In the genomic region with DNA sequence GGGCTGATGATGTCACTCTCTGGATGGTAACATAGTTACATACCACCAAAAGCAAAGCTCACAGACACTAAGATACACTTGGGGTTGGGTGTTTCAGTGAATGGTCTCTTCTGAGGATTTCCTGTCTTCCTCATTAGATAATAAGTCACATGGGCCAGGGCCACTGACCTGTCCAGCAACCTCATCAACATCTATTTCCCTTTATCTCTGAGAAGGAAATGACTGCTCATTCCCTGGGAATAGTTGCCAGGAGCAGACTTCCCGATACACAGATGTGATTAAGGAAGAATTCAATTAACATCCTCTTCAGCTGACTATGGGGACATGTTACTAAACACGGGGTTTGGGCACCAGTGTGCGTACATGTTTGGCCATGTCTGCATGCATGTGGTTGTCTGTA, we compare ENCODE assay signal across 17 mouse cellular contexts.
DNase-seq lines count a peak whose midpoint lies in the region; ATAC-seq and TF ChIP-seq lines count a peak whose summit lies in the region.
"Had no signal": no experiment of that assay in that cellular context is flagged by ENCODE, and none has a peak within 500 bp of the region (broad histone marks: within the 10 kb centered on the region; RNA-seq: fewer than 3 reads in every experiment).

No protein-coding gene starts in this region.

- no peaks in the 10 kb centered on the region for H3K36me3 ChIP-seq in forebrain, embryonic 13.5 days (ENCODE audit: poor library complexity, severe bottlenecking)
- no peaks in the 10 kb centered on the region for H3K36me3 ChIP-seq in forebrain, embryonic 11.5 days (ENCODE audit: control insufficient read depth, insufficient read depth, low read length)
- no peaks in the 10 kb centered on the region for H3K36me3 ChIP-seq in liver, postnatal 0 days (replicated peaks; ENCODE audit: insufficient read depth, low read length)
- H3K36me3 ChIP-seq in liver, embryonic 11.5 days (ENCODE audit: control insufficient read depth, insufficient read depth, low read length): no peaks in the 10 kb centered on the region
- H3K36me3 ChIP-seq in midbrain, embryonic 16.5 days (ENCODE audit: control insufficient read depth, insufficient read depth, low read length): no peaks in the 10 kb centered on the region
- H3K36me3 ChIP-seq: embryonic facial prominence, embryonic 12.5 days; liver, embryonic 13.5 days had no signal

- DNase-seq in forebrain, embryonic 11.5 days (ENCODE audit: low spot score): no peak
- no peak for DNase-seq in liver, postnatal 0 days
- DNase-seq in liver, embryonic 11.5 days (ENCODE audit: low spot score): no peak
- peak; percentile 30 for DNase-seq in kidney, postnatal 10 days
- DNase-seq: cerebellum, adult 11-12 months; layer of hippocampus, adult 9-11 months; liver, embryonic 13.5 days; right cerebral cortex, postnatal 14 days; thymus, postnatal 25 days had no signal

- H3K4me2 ChIP-seq in forebrain, embryonic 13.5 days: no peak overlapping the region
- no peak overlapping the region for H3K4me2 ChIP-seq in forebrain, embryonic 11.5 days (ENCODE audit: low read depth, low read length, severe bottlenecking)
- H3K4me2 ChIP-seq in liver, postnatal 0 days (ENCODE audit: low read depth, low read length): no peak overlapping the region
- no peak overlapping the region for H3K4me2 ChIP-seq in liver, embryonic 11.5 days
- H3K4me2 ChIP-seq in midbrain, embryonic 16.5 days (ENCODE audit: low read length): no peak overlapping the region
- H3K4me2 ChIP-seq: embryonic facial prominence, embryonic 12.5 days; heart, embryonic 11.5 days; liver, embryonic 13.5 days had no signal

- peaks cover 24% of the 10 kb centered on the region for H3K4me1 ChIP-seq in forebrain, embryonic 13.5 days
- H3K4me1 ChIP-seq in forebrain, embryonic 11.5 days (replicated peaks; ENCODE audit: control insufficient read depth, insufficient read depth, low read length): no peaks in the 10 kb centered on the region
- H3K4me1 ChIP-seq in liver, postnatal 0 days (ENCODE audit: insufficient read depth): no peaks in the 10 kb centered on the region
- H3K4me1 ChIP-seq in liver, embryonic 11.5 days (replicated peaks; ENCODE audit: control insufficient read depth, insufficient read depth, low read length): no peaks in the 10 kb centered on the region
- H3K4me1 ChIP-seq in midbrain, embryonic 16.5 days (ENCODE audit: control insufficient read depth, insufficient read depth, low read length): peaks cover 18% of the 10 kb centered on the region
- H3K4me1 ChIP-seq: embryonic facial prominence, embryonic 12.5 days; liver, embryonic 13.5 days had no signal

- no peak overlapping the region for H3K9ac ChIP-seq in forebrain, embryonic 13.5 days
- H3K9ac ChIP-seq in forebrain, embryonic 11.5 days (ENCODE audit: low read length): no peak overlapping the region
- H3K9ac ChIP-seq in liver, postnatal 0 days (replicated peaks): no peak overlapping the region
- no peak overlapping the region for H3K9ac ChIP-seq in liver, embryonic 11.5 days (ENCODE audit: low read depth, low read length)
- H3K9ac ChIP-seq in midbrain, embryonic 16.5 days (ENCODE audit: low read depth, low read length): no peak overlapping the region
- H3K9ac ChIP-seq: embryonic facial prominence, embryonic 12.5 days; liver, embryonic 13.5 days had no signal

- no peak overlapping the region for H3K4me3 ChIP-seq in forebrain, embryonic 13.5 days
- no peak overlapping the region for H3K4me3 ChIP-seq in forebrain, embryonic 11.5 days (ENCODE audit: low read depth, low read length)
- H3K4me3 ChIP-seq in liver, postnatal 0 days (ENCODE audit: low read depth, low read length): no peak overlapping the region
- no peak overlapping the region for H3K4me3 ChIP-seq in liver, embryonic 11.5 days (ENCODE audit: low read depth, low read length)
- H3K4me3 ChIP-seq in midbrain, embryonic 16.5 days (ENCODE audit: low read depth, low read length): no peak overlapping the region
- H3K4me3 ChIP-seq: embryonic facial prominence, embryonic 12.5 days; liver, embryonic 13.5 days had no signal

- H3K9me3 ChIP-seq in forebrain, embryonic 13.5 days (replicated peaks): no peaks in the 10 kb centered on the region
- H3K9me3 ChIP-seq in forebrain, embryonic 11.5 days (ENCODE audit: control insufficient read depth, low read length): no peaks in the 10 kb centered on the region
- H3K9me3 ChIP-seq in liver, postnatal 0 days (ENCODE audit: low read length): no peaks in the 10 kb centered on the region
- H3K9me3 ChIP-seq in liver, embryonic 11.5 days (ENCODE audit: control insufficient read depth, low read length): no peaks in the 10 kb centered on the region
- no peaks in the 10 kb centered on the region for H3K9me3 ChIP-seq in midbrain, embryonic 16.5 days (replicated peaks; ENCODE audit: control insufficient read depth, low read length, poor library complexity, severe bottlenecking)
- H3K9me3 ChIP-seq: embryonic facial prominence, embryonic 12.5 days; liver, embryonic 13.5 days had no signal

- no peak for ATAC-seq in forebrain, embryonic 13.5 days
- ATAC-seq in forebrain, embryonic 11.5 days (replicated peaks; ENCODE audit: low FRiP score): no peak
- no peak for ATAC-seq in liver, postnatal 0 days
- ATAC-seq in liver, embryonic 11.5 days (replicated peaks; ENCODE audit: low FRiP score): no peak
- ATAC-seq in midbrain, embryonic 16.5 days: no peak
- ATAC-seq in monocyte, adult 5-6 weeks (replicated peaks; ENCODE audit: insufficient number of reproducible peaks, low FRiP score, low TSS enrichment, poor library complexity, severe bottlenecking): no peak
- ATAC-seq: intestine, embryonic 16.5 days; Patski had no signal

- peak; percentile 25; the same call in 1 of the 2 replicates for TF ChIP-seq EP300 in liver, postnatal 0 days (IDR thresholded peaks at IDR 0.05; ENCODE audit: low read depth)

- no peaks in the 10 kb centered on the region for H3K27me3 ChIP-seq in forebrain, embryonic 13.5 days
- no peaks in the 10 kb centered on the region for H3K27me3 ChIP-seq in forebrain, embryonic 11.5 days (ENCODE audit: control insufficient read depth, insufficient read depth, low read length)
- H3K27me3 ChIP-seq in liver, postnatal 0 days (ENCODE audit: insufficient read depth, low read length): no peaks in the 10 kb centered on the region
- no peaks in the 10 kb centered on the region for H3K27me3 ChIP-seq in liver, embryonic 11.5 days (replicated peaks; ENCODE audit: control insufficient read depth, insufficient read depth, low read length)
- no peaks in the 10 kb centered on the region for H3K27me3 ChIP-seq in midbrain, embryonic 16.5 days (ENCODE audit: control insufficient read depth, insufficient read depth, low read depth, low read length)
- H3K27me3 ChIP-seq: embryonic facial prominence, embryonic 12.5 days; liver, embryonic 13.5 days had no signal

- H3K27ac ChIP-seq in forebrain, embryonic 13.5 days: 0 out of 2 replicates have a peak overlapping the region, but pooled peaks have one; percentile 27
- H3K27ac ChIP-seq in forebrain, embryonic 11.5 days (ENCODE audit: low read depth, low read length): no peak overlapping the region
- H3K27ac ChIP-seq in liver, postnatal 0 days (ENCODE audit: low read depth): no peak overlapping the region
- no peak overlapping the region for H3K27ac ChIP-seq in liver, embryonic 11.5 days (ENCODE audit: low read depth, low read length)
- H3K27ac ChIP-seq in midbrain, embryonic 16.5 days (ENCODE audit: low read length): peak overlapping the region; percentile 50; the same call in 1 of the 2 replicates
- H3K27ac ChIP-seq: embryonic facial prominence, embryonic 12.5 days; liver, embryonic 13.5 days; macrophage had no signal

- WGBS in forebrain, embryonic 13.5 days: 87% methylated on average over 3 of the region's 3 CpGs
- 85% methylated on average over 3 of the region's 3 CpGs for WGBS in forebrain, embryonic 11.5 days
- 59% methylated on average over 3 of the region's 3 CpGs for WGBS in liver, postnatal 0 days (ENCODE audit: insufficient replicate concordance)
- WGBS in liver, embryonic 11.5 days: 71% methylated on average over 3 of the region's 3 CpGs
- 76% methylated on average over 3 of the region's 3 CpGs for WGBS in midbrain, embryonic 16.5 days

- TF ChIP-seq CTCF in liver, postnatal 0 days (IDR thresholded peaks at IDR 0.05; ENCODE audit: low read depth): no peak

Comparison
In these comparisons a context has a peak if more than half of its experiments do, and no peak if none do; other contexts are left out.
1. H3K27ac ChIP-seq: peak in forebrain, embryonic 13.5 days (single experiment) and midbrain, embryonic 16.5 days (single experiment); none in forebrain, embryonic 11.5 days (single experiment), liver, postnatal 0 days (single experiment) and liver, embryonic 11.5 days (single experiment).